Mouse (Mus musculus) E14TG2a.4 (cell line): ENCODE data around the gene Mrps23.
A peak's percentile ranks its signal among the peaks of the same experiment; 100 is the strongest.

Source experiments
- H3K27me3 ChIP-seq: 2 replicates; pipeline ENCODE4 v1.6.1; 2014; ENCODE audit warnings: low read length, control low read depth; ENCODE audit not compliant: insufficient read depth
- H3K36me3 ChIP-seq: 2 replicates; pipeline ENCODE4 v1.6.1; 2014; ENCODE audit warnings: low read length, control low read depth; ENCODE audit not compliant: insufficient read depth
- H3K4me1 ChIP-seq: replicated peaks from 2 replicates; pipeline ENCODE4 v1.6.1; 2014; ENCODE audit warnings: low read depth, low read length, control low read depth
- H3K4me3 ChIP-seq: replicated peaks from 2 replicates; pipeline ENCODE4 v1.5.1; 2014; ENCODE audit warnings: mild to moderate bottlenecking, low read length
- H3K9me3 ChIP-seq: 2 replicates; pipeline ENCODE4 v1.6.1; 2014; ENCODE audit warnings: low read length, control low read depth
- CTCF ChIP-seq: conservative IDR thresholded peaks from 2 replicates; pipeline ENCODE4 v1.5.1; 2014; ENCODE audit warnings: low read length
- NANOG ChIP-seq: IDR thresholded peaks from 2 replicates; pipeline ENCODE4 v1.6.1; 2014; ENCODE audit warnings: borderline replicate concordance, low read length, mixed read lengths
- POU5F1 ChIP-seq: IDR thresholded peaks from 2 replicates; pipeline ENCODE4 v1.6.1; 2014; ENCODE audit warnings: low read length, borderline replicate concordance

Mrps23 gene

DNA sequence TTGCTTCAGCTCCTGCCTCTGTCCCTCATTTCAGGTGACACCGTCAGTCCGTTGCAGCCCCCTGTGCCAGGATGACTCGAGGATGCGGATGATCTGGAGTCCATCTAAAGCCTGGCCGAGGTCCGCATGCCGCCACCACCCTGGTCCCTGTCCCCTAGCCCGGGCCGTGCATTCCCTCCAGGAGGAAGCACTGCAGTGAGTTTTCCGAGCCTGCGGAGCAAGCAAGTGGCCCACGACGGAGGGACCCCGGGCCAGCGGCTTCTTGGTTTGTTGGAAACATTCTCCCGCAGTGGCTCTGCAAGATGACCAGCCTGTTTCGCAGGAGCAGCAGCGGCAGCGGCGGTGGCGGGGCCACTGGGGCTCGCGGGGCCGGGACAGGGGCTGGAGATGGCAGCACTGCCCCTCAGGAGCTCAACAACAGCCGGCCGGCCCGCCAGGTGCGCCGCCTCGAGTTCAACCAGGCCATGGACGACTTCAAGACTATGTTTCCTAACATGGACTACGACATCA is 34.6 kb upstream of the Mrps23 start:
- Histone ChIP-seq H3K9me3 (no peaks in the 10 kb centered on the region), H3K36me3 (no peaks in the 10 kb centered on the region), H3K27me3 (peaks cover 35% of the 10 kb centered on the region), H3K4me1 (peaks cover 74% of the 10 kb centered on the region), H3K4me3 (peak overlapping the region; percentile 73)
- TF ChIP-seq CTCF, result no peak
- TF ChIP-seq POU5F1, result no peak
- TF ChIP-seq NANOG, result no peak

DNA sequence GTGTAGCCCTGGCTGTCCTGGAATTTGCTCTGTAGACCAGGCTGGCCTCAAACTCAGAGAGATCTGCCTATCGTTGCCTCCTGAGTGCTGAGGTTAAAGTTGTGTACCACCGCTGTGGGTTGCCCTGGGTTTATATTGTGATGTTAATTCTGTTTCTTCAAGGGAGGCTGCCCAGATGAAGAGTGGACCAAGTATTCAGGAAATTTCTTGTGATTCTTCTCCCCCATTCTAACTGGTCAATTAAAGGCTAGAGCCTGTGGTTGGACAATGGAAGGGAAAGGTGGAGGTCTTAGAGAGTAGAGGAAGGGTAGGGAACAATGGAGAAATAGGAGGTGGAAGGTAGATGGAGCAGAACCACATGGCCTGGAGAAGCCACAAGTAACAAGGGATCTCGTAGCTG is 33.6 kb upstream of the Mrps23 start:
- no peaks in the 10 kb centered on the region for H3K36me3 ChIP-seq
- H3K4me3 ChIP-seq, result no peak overlapping the region
- peaks cover 65% of the 10 kb centered on the region for H3K4me1 ChIP-seq
- H3K27me3 ChIP-seq, result peaks cover 35% of the 10 kb centered on the region
- H3K9me3 ChIP-seq, result no peaks in the 10 kb centered on the region
- 0 out of 2 replicates have a peak, but pooled peaks have one; percentile 5 for TF ChIP-seq NANOG
- TF ChIP-seq CTCF, result no peak

DNA sequence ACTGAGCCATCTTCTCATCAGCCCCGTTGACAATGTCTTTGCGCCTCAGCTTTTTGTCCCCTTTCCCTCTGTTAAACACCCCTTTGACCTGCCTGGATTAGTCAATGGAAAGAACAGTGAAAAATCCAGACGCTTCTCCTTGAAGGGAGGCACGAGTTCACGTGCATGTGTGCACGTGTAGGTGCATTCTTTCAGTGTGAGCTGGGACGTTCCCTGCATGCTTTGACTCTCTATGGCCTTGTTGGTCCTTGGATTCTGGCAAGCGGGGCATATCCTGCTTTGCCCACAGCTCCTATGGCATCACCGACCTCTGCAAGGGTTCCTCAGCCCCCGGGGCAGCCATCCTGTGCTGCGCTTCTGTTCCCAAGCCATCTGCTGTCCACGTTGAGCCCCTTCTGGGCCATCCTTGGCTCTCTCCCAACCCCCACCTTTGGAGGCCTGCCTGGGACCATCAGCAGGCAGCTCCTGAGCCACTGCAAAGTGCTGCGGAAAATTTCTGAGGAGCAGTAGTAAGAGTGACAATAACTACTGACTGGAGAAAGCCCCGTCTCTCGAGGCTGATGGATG is 32.2 kb upstream of the Mrps23 start:
- H3K9me3 ChIP-seq, result no peaks in the 10 kb centered on the region
- H3K27me3 ChIP-seq, result peaks cover 29% of the 10 kb centered on the region
- peaks cover 59% of the 10 kb centered on the region for H3K4me1 ChIP-seq
- peak overlapping the region; percentile 46 for H3K4me3 ChIP-seq
- TF ChIP-seq CTCF (no peak), POU5F1 (no peak), NANOG (no peak)
- H3K36me3 ChIP-seq, result no peaks in the 10 kb centered on the region

DNA sequence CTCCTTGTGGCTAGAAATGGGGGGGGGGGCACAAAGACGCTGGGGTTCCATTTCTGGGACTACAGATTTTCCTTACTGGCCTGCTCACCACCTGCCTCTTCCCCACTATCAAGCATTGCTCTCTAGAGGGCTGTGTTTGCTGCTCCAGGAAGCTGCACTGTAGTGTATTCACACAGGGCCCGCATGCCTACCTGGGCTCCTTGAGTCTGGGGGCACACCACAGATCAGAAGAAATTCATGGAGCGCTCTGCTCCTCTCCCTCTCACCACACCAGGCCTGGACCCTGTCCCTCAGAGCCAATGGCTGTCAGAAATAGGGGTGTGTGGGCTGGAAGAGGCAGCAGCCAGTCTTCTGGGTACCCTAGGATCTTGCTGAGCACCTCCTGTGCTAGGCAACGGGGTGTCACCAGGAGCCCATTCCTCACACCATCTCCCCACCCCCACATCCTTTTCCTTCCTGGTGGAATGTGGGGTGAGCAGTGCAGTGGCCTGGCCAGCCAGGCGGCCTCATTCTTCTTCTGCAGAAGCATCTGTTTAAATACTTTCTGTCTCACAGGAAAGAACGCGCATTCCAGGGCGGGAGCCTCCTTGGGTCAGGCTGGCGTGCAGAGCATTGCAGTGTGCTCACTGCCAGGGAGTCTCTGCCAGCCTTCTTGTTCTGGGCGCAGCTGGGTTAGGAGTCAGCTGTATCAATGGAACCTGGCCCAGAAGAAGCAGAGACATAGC is 31.4 kb upstream of the Mrps23 start:
- no peak for TF ChIP-seq CTCF
- no peak for TF ChIP-seq POU5F1
- TF ChIP-seq NANOG, result no peak
- Histone ChIP-seq H3K36me3 (no peaks in the 10 kb centered on the region), H3K4me1 (peaks cover 67% of the 10 kb centered on the region), H3K4me3 (peak overlapping the region; percentile 58), H3K9me3 (no peaks in the 10 kb centered on the region), H3K27me3 (peaks cover 36% of the 10 kb centered on the region)

DNA sequence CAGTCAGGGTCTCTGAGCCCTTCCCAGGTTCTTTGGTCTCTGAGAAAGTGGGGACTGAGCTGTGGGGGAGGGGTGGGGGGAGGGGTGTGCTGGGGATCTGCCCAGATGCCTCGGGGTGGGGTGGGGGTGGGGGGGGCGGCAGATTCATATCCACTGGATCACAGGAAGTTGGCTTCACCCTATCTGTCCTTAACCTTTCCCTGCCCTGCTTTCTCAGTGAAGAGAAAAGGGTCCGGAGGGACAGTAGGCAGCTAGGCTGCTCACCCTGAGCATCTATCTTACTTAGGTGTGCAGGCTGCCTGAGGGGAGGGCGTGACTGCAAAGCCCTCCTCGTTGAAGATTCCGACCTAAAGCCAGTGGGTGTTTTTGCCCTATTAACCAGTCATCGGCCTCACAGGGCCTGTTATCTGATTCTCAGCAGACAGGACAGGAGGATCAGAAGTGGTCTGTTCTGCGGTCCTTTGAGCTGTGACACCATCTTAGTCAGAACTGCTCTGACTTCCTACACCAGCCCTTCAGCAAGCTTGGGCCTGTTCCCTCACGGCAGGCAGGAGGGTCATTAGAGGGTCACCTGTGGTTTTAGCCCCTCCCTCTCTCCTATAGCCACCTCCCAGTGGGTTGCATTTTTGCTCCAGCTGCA is 30.7 kb upstream of the Mrps23 start:
- Histone ChIP-seq H3K27me3 (peaks cover 35% of the 10 kb centered on the region), H3K9me3 (no peaks in the 10 kb centered on the region), H3K4me3 (peak overlapping the region; percentile 58), H3K4me1 (peaks cover 72% of the 10 kb centered on the region), H3K36me3 (no peaks in the 10 kb centered on the region)
- TF ChIP-seq NANOG (no peak), CTCF (no peak), POU5F1 (no peak)

DNA sequence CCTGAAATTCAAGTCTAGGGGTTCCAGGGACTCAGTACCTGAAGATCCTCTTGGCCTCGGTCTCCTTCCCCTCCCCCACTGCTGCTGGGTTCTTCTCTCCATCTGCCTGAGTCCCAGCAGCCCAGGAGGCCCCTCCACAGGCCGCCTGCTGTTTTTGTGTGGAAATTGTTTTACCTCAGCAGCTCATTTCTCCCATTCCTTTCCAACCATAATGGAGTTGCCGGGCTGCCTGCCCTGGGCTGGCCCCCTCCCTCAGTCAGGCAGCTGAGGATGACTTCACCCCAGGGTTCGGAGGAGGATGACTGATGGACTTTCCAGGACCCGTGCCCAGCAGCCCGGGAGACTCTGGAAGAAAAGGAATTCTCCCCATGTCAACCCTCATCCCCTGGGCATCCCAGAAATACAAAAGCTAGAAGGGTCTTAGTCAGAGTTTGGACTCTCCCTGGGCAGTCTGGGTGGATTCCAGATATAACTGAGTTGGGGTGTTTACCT is 23.7 kb upstream of the Mrps23 start:
- Histone ChIP-seq H3K27me3 (peaks cover 37% of the 10 kb centered on the region), H3K4me3 (peak overlapping the region; percentile 46), H3K4me1 (peaks cover 65% of the 10 kb centered on the region), H3K9me3 (no peaks in the 10 kb centered on the region), H3K36me3 (peaks cover 4% of the 10 kb centered on the region; the same call in 1 of the 2 replicates)
- TF ChIP-seq CTCF (no peak), NANOG (no peak)

DNA sequence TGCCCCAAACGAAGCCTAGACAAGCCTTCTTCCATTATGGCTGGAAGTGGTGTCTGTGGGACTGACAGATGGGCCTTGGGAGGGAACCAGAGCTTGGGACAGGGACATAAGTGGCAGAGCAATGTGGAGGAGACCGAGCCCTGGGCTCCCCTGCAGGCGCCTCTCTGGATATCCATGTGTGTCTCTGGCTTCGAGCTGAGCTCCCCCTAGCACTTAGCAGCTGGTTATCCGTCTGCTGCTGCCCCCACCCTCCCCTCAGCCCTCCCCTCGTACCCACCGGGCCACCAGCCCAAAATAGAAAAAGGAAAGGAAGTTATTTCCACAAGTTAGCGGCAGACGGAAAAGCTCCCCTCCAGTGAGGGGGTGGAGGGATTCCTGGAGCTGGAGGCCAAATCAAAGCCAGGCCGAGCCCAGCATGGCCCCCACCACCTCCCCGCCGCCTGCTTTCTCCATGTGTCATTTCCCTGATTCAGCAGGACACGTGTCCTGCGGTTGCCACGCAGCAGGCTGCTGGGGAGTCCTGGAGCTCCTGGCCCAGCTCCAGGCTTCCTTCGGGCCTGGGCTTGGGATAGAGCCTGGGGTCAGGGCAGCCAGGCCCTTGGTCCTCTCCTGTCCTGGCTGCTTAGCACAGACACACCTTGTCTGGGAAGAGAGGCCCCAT is 23.1 kb upstream of the Mrps23 start:
- Histone ChIP-seq H3K4me3 (peak overlapping the region; percentile 46), H3K27me3 (peaks cover 41% of the 10 kb centered on the region), H3K4me1 (peaks cover 66% of the 10 kb centered on the region), H3K36me3 (peaks cover 4% of the 10 kb centered on the region; the same call in 1 of the 2 replicates), H3K9me3 (no peaks in the 10 kb centered on the region)
- no peak for TF ChIP-seq POU5F1
- no peak for TF ChIP-seq CTCF
- TF ChIP-seq NANOG, result no peak

DNA sequence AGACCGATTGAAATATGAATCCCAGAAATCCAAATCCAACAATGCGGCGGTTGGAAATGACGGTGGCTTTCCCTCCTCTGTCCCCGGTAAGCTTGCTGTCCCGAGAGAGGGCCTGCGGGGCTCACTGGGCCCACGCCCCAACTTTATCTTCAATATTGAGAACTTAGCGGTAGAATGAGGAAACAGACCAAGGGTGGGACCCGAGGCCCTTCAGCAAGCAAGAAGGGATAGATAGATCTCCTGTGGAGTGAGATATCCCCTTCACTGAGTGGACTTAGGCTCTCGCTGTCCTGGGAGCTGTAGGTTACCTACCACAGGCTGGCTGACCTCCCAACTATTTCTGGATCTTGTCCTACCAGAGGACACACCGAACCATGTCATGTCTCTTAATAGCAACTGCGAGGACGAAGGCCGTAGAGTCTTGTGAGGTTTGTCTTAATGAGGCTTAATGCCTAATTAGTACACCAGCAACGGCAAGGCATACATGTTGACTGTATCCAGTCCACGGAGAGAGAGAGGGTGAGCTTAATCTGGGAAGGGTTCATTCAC is 19.5 kb upstream of the Mrps23 start:
- Histone ChIP-seq H3K9me3 (no peaks in the 10 kb centered on the region), H3K4me1 (peaks cover 57% of the 10 kb centered on the region), H3K4me3 (no peak overlapping the region), H3K36me3 (peaks cover 4% of the 10 kb centered on the region; the same call in 1 of the 2 replicates), H3K27me3 (peaks cover 52% of the 10 kb centered on the region)
- no peak for TF ChIP-seq POU5F1
- TF ChIP-seq CTCF, result no peak
- no peak for TF ChIP-seq NANOG
